Mouse (Mus musculus): Measurements from ENCODE around the gene Mvb12a. TPM values are rescaled to one million over a fixed set of nuclear protein-coding genes. Genes with fewer than 3 reads are reported as not detected.

Gene Mvb12a
- 71.3 and 72.0 TPM in 2 replicates for polyA plus RNA-seq (2015; fragmentation: Nextera tagmentation; extraction: Ambion mirVana)

GRCm38 (mm10) chr8:71542632-71543343 lies at the start of gene Mvb12a:
Mvb12a (plus strand) TSS chr8:71542922.
- peak; percentile 96 for ATAC-seq (ENCODE audit: low FRiP score)

GRCm38 (mm10) chr8:71495039-71495438 lies 47.7 kb upstream of the Mvb12a start:
- H3K27ac ChIP-seq (replicated peaks) = no peak overlapping the region
- 16% methylated on average over 16 of the region's 16 CpGs for WGBS

More at GRCm38 (mm10) chr8:71542632-71543343, at the start of gene Mvb12a:
- peak within 1 kb of the TSS; percentile 94 for H3K4me3 ChIP-seq (replicated peaks)
- H3K9me3 ChIP-seq (replicated peaks) = no peaks in the 10 kb centered on the region
- H3K9ac ChIP-seq (replicated peaks) = peak within 1 kb of the TSS; percentile 87
- peaks cover 24% of the 10 kb centered on the region for H3K36me3 ChIP-seq
- WGBS = under 1% methylated on average over 55 of the region's 55 CpGs
- H3K4me2 ChIP-seq = peak within 1 kb of the TSS; percentile 85
- H3K4me1 ChIP-seq = peaks cover 20% of the 10 kb centered on the region
- H3K27ac ChIP-seq (replicated peaks) = peak within 1 kb of the TSS; percentile 77
- H3K27me3 ChIP-seq (replicated peaks) = peaks cover 6% of the 10 kb centered on the region

GRCm38 (mm10) chr8:71495811-71496210 lies 46.9 kb upstream of the Mvb12a start:
- Histone ChIP-seq H3K27ac (replicated peaks) (peak overlapping the region; percentile 51; the same call in 1 of the 2 replicates), H3K4me2 (no peak overlapping the region), H3K36me3 (peaks cover 28% of the 10 kb centered on the region), H3K4me3 (replicated peaks) (no peak overlapping the region), H3K9ac (replicated peaks) (no peak overlapping the region), H3K9me3 (replicated peaks) (no peaks in the 10 kb centered on the region), H3K27me3 (replicated peaks) (no peaks in the 10 kb centered on the region), H3K4me1 (peaks cover 37% of the 10 kb centered on the region)
- 89% methylated on average over 5 of the region's 5 CpGs for WGBS
- no peak for ATAC-seq (ENCODE audit: low FRiP score)

More at GRCm38 (mm10) chr8:71495039-71495438, 47.7 kb upstream of the Mvb12a start:
- Histone ChIP-seq H3K9me3 (replicated peaks) (no peaks in the 10 kb centered on the region), H3K36me3 (peaks cover 36% of the 10 kb centered on the region), H3K27me3 (replicated peaks) (no peaks in the 10 kb centered on the region), H3K4me3 (replicated peaks) (no peak overlapping the region), H3K9ac (replicated peaks) (no peak overlapping the region), H3K4me1 (peaks cover 41% of the 10 kb centered on the region), H3K4me2 (peak overlapping the region; percentile 41)
- peak; percentile 83 for ATAC-seq (ENCODE audit: low FRiP score)

GRCm38 (mm10) chr8:71496481-71496880 lies 46.2 kb upstream of the Mvb12a start:
- peaks cover 22% of the 10 kb centered on the region for H3K36me3 ChIP-seq
- 44% methylated on average over 11 of the region's 11 CpGs for WGBS
- no peak for ATAC-seq (ENCODE audit: low FRiP score)
- peaks cover 37% of the 10 kb centered on the region for H3K4me1 ChIP-seq
- no peaks in the 10 kb centered on the region for H3K27me3 ChIP-seq (replicated peaks)
- no peak overlapping the region for H3K4me3 ChIP-seq (replicated peaks)
- no peak overlapping the region for H3K9ac ChIP-seq (replicated peaks)
- peak overlapping the region; percentile 10; the same call in 1 of the 2 replicates for H3K27ac ChIP-seq (replicated peaks)
- H3K9me3 ChIP-seq (replicated peaks) = no peaks in the 10 kb centered on the region
- H3K4me2 ChIP-seq = no peak overlapping the region

- Histone ChIP-seq H3K4me1 (peaks cover 37% of the 10 kb centered on the region), H3K36me3 (peaks cover 17% of the 10 kb centered on the region), H3K4me2 (no peak overlapping the region), H3K27ac (replicated peaks) (no peak overlapping the region), H3K4me3 (replicated peaks) (no peak overlapping the region), H3K9ac (replicated peaks) (no peak overlapping the region), H3K9me3 (replicated peaks) (no peaks in the 10 kb centered on the region), H3K27me3 (replicated peaks) (no peaks in the 10 kb centered on the region)
- 78% methylated on average over 1 of the region's 1 CpGs for WGBS
- no peak for ATAC-seq (ENCODE audit: low FRiP score)
Observed at GRCm38 (mm10) chr8:71497077-71497645, 45.6 kb upstream of the Mvb12a start.

GRCm38 (mm10) chr8:71497881-71498501 lies 44.7 kb upstream of the Mvb12a start:
- H3K4me2 ChIP-seq = no peak overlapping the region
- no peak overlapping the region for H3K27ac ChIP-seq (replicated peaks)
- H3K27me3 ChIP-seq (replicated peaks) = no peaks in the 10 kb centered on the region
- H3K9me3 ChIP-seq (replicated peaks) = no peaks in the 10 kb centered on the region
- H3K4me3 ChIP-seq (replicated peaks) = no peak overlapping the region
- peaks cover 9% of the 10 kb centered on the region for H3K36me3 ChIP-seq
- H3K9ac ChIP-seq (replicated peaks) = no peak overlapping the region
- 25% methylated on average over 15 of the region's 15 CpGs for WGBS
- ATAC-seq (ENCODE audit: low FRiP score) = no peak
- H3K4me1 ChIP-seq = peaks cover 37% of the 10 kb centered on the region

- Histone ChIP-seq H3K27ac (replicated peaks) (no peak overlapping the region), H3K36me3 (peaks cover 2% of the 10 kb centered on the region), H3K4me2 (no peak overlapping the region), H3K4me1 (peaks cover 37% of the 10 kb centered on the region), H3K4me3 (replicated peaks) (no peak overlapping the region), H3K27me3 (replicated peaks) (no peaks in the 10 kb centered on the region), H3K9ac (replicated peaks) (no peak overlapping the region), H3K9me3 (replicated peaks) (no peaks in the 10 kb centered on the region)
- no peak for ATAC-seq (ENCODE audit: low FRiP score)
- WGBS = 41% methylated on average over 16 of the region's 16 CpGs
Observed at GRCm38 (mm10) chr8:71498816-71499690, 43.7 kb upstream of the Mvb12a start.

- Histone ChIP-seq H3K4me2 (no peak overlapping the region), H3K4me1 (peaks cover 17% of the 10 kb centered on the region), H3K27ac (replicated peaks) (no peak overlapping the region), H3K27me3 (replicated peaks) (peaks cover 47% of the 10 kb centered on the region), H3K9me3 (replicated peaks) (no peaks in the 10 kb centered on the region), H3K4me3 (replicated peaks) (no peak overlapping the region), H3K36me3 (no peaks in the 10 kb centered on the region), H3K9ac (replicated peaks) (no peak overlapping the region)
- 94% methylated on average over 4 of the region's 4 CpGs for WGBS
- ATAC-seq (ENCODE audit: low FRiP score) = no peak
Observed at GRCm38 (mm10) chr8:71504349-71504748, 38.4 kb upstream of the Mvb12a start.

GRCm38 (mm10) chr8:71505326-71505725 lies 37.4 kb upstream of the Mvb12a start:
- no peak for ATAC-seq (ENCODE audit: low FRiP score)
- Histone ChIP-seq H3K27ac (replicated peaks) (no peak overlapping the region), H3K4me2 (no peak overlapping the region), H3K9me3 (replicated peaks) (no peaks in the 10 kb centered on the region), H3K4me3 (replicated peaks) (no peak overlapping the region), H3K4me1 (peaks cover 17% of the 10 kb centered on the region), H3K27me3 (replicated peaks) (peaks cover 57% of the 10 kb centered on the region), H3K36me3 (no peaks in the 10 kb centered on the region), H3K9ac (replicated peaks) (no peak overlapping the region)
- WGBS = 92% methylated on average over 4 of the region's 4 CpGs

GRCm38 (mm10) chr8:71505979-71506378 lies 36.7 kb upstream of the Mvb12a start:
- WGBS = 82% methylated on average over 4 of the region's 4 CpGs

GRCm38 (mm10) chr8:71507589-71508104 lies 35.1 kb upstream of the Mvb12a start:
- Histone ChIP-seq H3K9ac (replicated peaks) (peak overlapping the region; percentile 34), H3K27ac (replicated peaks) (no peak overlapping the region), H3K27me3 (replicated peaks) (peaks cover 68% of the 10 kb centered on the region), H3K4me3 (replicated peaks) (peak overlapping the region; percentile 42), H3K4me2 (peak overlapping the region; percentile 66), H3K4me1 (peaks cover 17% of the 10 kb centered on the region), H3K9me3 (replicated peaks) (no peaks in the 10 kb centered on the region), H3K36me3 (no peaks in the 10 kb centered on the region)
- ATAC-seq (ENCODE audit: low FRiP score) = peak; percentile 88
- under 1% methylated on average over 61 of the region's 61 CpGs for WGBS

More at GRCm38 (mm10) chr8:71505979-71506378, 36.7 kb upstream of the Mvb12a start:
- H3K4me3 ChIP-seq (replicated peaks) = no peak overlapping the region
- no peak for ATAC-seq (ENCODE audit: low FRiP score)
- peaks cover 61% of the 10 kb centered on the region for H3K27me3 ChIP-seq (replicated peaks)
- H3K4me2 ChIP-seq = no peak overlapping the region
- H3K27ac ChIP-seq (replicated peaks) = no peak overlapping the region
- H3K4me1 ChIP-seq = peaks cover 17% of the 10 kb centered on the region
- no peaks in the 10 kb centered on the region for H3K9me3 ChIP-seq (replicated peaks)
- H3K36me3 ChIP-seq = no peaks in the 10 kb centered on the region
- H3K9ac ChIP-seq (replicated peaks) = no peak overlapping the region

All from neural tube, embryonic 15.5 days (tissue).